Mouse (Mus musculus): ENCODE measurements around the gene Gm11060.

- TF ChIP-seq CTCF (conservative IDR thresholded peaks at IDR 0.05; ENCODE audit: insufficient read depth, insufficient read length, low read depth, low read length) = no peak
- TF ChIP-seq POLR2A (IDR thresholded peaks at IDR 0.05; ENCODE audit: low read depth, low read length) = no peak
Observed at GRCm38 (mm10) chr2:105086081-105086480, 5.7 kb upstream of the Gm11060 start.
